Mouse (Mus musculus): ENCODE measurements around the gene Mylk2. TPM values are rescaled to one million over a fixed set of nuclear protein-coding genes. Genes with fewer than 3 reads are reported as not detected.

Gene Mylk2
- total RNA-seq, 1 experiment from 2014 or later: not detected

GRCm38 (mm10) chr2:152914310-152915120 lies 3.4 kb downstream of the Mylk2 start:
- DNase-seq: peak; percentile 88

DNA sequence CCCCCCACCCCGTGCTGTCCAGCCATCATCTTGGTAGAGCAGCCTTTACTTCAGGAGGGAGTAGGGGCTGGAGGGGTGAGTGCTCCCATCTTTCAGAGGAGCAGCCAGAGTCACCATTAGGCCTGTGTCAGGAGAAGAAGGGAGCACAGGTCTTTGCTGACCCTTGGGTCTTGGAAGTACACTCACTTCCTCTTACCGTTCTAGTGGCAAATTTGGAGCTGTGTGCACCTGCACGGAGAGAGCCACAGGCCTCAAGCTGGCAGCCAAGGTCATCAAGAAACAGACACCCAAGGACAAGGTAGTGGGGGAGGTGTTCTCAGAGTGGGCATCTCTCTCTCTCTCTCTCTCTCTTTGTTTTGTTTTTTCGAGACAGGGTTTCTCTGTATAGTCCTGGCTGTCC lies 4.3 kb downstream of the Mylk2 start:
- DNase-seq: no peak

DNA sequence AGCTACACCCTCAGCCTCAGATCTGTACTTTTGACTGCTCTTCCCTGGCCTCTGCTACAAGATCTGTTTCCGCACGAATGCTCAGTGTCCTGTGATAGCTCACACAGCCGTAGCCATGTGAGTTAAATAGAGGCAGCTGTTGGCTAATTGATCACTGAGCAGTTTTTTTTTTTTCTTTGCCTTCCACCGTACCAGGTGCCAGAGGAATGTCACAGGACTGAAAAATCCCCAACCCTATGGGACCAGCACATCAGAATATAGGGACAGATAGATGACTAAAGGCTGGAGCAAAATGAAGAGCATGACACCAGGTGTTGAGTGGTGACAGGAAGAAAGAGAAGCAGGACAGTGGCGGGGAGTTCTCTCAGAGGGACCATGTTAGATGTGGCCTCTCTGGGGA lies 5.0 kb downstream of the Mylk2 start:
- no peak for DNase-seq

DNA sequence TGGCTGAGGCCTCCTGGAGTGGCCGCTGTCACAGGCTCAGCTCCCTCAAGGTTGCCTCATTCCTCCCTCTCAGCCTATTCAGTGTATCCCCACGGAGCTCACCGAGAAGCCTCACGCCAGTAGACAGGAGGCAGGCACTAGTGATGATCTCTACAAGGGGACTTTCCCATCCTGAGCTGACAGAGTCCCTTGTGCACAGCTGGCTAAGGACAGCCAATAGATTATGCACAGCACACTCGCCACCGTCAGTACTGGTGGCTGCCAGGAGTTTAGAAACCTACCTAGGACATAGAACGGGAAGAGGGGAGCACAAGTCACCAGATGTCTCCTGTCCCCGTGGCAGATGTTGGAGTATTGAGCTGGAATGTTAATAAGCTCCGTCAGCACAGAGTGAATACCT lies 6.5 kb downstream of the Mylk2 start:
- DNase-seq: no peak

DNA sequence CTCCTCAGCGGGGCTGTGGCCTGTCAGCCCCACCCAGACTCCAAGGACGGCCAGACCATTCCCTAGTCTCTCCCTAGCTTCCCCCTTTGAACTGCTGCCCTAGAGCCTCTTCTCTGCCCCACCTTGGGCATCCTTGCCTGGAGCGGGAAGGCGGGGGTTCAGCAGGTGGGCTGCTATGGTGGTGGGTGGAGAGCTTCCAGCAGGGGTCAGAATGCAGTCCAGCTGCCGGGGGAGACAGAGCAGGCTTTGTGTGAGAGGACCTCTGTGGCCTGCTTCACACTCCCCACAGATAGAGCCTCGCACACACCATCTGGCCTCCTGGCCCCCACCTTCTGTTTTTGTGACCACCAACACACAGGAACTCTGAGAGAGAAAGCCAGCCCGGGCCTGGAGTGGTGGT lies 11.2 kb downstream of the Mylk2 start:
- no peak for DNase-seq

GRCm38 (mm10) chr2:152923621-152924020 lies 12.5 kb downstream of the Mylk2 start:
- no peak for DNase-seq

- DNase-seq: no peak
Measured at GRCm38 (mm10) chr2:152924128-152924527, 13.0 kb downstream of the Mylk2 start.

GRCm38 (mm10) chr2:152924543-152924942 lies 13.4 kb downstream of the Mylk2 start:
- DNase-seq: no peak

- peak; percentile 69 for DNase-seq
Measured at GRCm38 (mm10) chr2:152925189-152925872, 14.2 kb downstream of the Mylk2 start.

- no peak for DNase-seq
Measured at GRCm38 (mm10) chr2:152926896-152927295, 15.7 kb downstream of the Mylk2 start.

- no peak for DNase-seq
Measured at GRCm38 (mm10) chr2:152927371-152927770, 16.2 kb downstream of the Mylk2 start.

- DNase-seq: no peak
Measured at GRCm38 (mm10) chr2:152928219-152928987, 17.3 kb downstream of the Mylk2 start.

DNA sequence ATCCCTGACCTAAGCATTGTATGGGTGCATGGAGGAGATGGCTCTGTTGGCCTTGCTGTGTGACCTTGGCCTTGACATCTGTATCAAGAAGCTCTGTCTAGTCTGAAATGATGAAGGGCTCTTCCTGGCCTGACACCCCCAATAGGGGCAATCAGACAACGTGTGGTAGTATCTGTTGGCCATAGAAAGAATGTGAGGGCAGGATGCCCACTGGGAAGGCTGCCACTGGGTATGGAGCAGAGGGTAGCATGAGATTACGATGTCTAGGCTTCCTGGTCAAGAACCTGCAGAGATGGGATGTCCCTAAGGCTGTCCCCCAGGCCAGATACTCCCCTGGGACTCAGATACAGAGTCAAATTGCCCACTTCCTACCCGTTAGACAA lies 17.8 kb downstream of the Mylk2 start:
- no peak for DNase-seq

DNA sequence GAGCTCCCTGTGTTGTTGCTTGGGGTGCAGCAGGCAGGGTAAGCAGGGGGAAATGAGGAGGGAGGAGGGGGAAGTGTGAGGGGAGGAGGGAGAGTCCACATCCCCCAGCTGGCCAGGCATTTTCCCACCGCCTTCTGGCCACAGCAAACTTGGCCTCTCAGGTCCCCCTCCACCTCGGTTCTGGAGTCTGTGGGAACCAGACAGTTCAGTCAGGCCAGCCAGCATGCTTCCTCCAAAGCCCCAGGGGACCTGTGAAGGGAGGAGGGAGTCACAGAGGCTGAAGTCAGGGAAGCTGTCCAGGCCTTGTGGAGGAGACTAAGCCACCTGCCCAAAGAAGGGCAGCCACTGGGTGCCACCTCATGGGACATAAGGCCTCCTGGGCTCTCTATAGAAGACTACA lies 19.1 kb downstream of the Mylk2 start:
- no peak for DNase-seq

- DNase-seq: no peak
Measured at GRCm38 (mm10) chr2:152931456-152932160, 20.5 kb downstream of the Mylk2 start.

- DNase-seq: no peak
Measured at GRCm38 (mm10) chr2:152933048-152933447, 21.9 kb downstream of the Mylk2 start, which contains the start of gene Foxs1. TSS of gene Foxs1 (minus strand) at chr2:152933208.

- peak; percentile 78 for DNase-seq
Measured at GRCm38 (mm10) chr2:152933614-152934013, 22.5 kb downstream of the Mylk2 start.

DNA sequence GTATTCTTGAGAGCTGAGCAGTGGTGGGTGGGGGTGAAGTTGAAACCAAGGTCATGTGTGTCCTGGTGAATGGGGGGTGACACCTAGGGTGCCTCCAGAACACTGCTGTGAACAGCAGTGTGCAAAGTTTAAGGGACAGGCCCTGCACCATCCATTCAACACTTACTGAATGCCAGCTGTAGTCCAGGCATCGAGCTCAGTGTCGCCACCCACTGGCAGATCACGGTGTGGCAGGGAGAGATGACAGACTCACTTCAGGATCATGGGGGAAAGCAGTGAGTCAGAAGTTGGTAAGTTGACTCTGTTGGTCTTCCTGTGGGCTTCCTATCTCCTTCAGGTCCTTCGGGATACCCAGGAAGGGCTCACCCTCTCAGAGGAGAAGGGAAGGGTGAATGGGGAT lies 28.7 kb downstream of the Mylk2 start:
- peak; percentile 63 for DNase-seq

GRCm38 (mm10) chr2:152941106-152941505 lies 30.0 kb downstream of the Mylk2 start:
- DNase-seq: no peak

DNA sequence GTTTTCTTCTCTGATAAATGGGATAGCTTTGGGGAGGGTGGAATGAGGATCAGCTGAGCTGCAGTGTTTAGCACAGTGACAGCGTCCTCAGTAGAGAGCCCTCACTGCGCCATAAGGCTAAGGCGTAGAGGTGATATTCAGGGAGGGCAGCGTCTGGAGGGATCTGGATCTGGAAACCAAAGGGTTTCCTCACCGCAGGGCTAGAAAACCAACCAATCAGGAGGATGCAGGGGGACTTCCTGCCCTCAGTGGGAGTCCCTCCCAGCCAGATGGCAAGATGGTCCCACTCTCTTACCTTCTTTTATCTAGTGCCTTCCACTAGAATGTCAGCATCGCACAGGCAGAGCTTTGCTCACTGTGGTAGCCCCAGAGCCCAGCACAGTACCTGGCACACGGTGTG lies 30.6 kb downstream of the Mylk2 start:
- no peak for DNase-seq

DNA sequence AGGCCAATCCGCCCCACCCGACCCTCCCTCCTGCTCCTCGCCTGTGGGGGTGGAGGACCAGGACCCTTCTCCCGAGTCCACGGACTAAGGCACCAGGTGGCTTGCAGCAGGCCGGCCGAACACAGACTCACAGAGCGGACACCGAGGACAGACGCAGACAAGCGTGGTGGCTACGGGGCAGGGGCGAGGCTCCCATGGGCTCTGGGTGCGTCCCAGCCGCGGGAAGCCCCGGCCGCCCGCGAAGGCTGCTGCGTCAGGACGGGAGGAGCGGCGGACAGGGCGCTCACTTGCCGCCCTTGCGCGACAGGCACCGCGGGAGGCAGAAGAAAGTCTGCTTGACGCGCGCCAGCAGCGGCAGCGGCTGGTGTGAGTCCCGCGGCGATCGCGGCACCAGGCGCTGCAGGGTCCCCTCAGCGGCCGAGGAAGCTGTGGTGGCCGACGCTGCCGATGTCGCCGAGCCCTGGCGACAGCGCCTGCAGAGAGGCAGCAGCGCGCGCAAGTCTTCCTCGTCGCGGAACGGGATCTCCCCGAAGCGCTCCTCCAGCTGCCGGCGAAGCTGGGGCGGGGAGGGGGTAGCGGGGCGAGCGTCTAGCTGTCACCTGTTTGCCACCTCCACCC lies 31.9 kb downstream of the Mylk2 start:
- DNase-seq: peak; percentile 51

DNA sequence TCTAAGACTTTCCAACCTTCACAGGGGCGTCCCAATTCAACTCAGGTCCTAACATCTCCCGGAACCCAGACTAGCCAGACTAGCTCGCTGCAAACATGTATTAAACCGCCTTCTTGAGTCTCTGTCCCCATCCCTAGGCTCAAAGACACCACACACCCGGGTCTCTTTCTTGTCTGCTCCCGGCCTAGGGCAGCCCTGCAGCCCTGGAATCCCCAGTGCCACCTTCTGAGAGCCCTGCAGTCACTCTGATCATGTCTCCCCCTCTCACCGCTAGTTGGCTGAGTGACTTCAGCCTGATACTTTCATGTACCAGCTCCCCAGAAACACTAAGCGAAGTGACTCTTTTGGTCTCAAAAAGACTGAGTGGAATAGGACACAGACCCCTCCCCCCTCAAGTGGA lies 32.4 kb downstream of the Mylk2 start:
- no peak for DNase-seq

All from adrenal gland, postnatal 25 days (tissue).